Mouse (Mus musculus) frontal cortex, postnatal 25 days (tissue): ENCODE measurements around the gene Dock10.

Source experiments
- DNase-seq, 2 experiments: peaks; one replicate each; pipeline ENCODE4 v3.0.0; 2022; ENCODE audit warnings: low spot score in 2 of 2

The Dock10 gene

DNA sequence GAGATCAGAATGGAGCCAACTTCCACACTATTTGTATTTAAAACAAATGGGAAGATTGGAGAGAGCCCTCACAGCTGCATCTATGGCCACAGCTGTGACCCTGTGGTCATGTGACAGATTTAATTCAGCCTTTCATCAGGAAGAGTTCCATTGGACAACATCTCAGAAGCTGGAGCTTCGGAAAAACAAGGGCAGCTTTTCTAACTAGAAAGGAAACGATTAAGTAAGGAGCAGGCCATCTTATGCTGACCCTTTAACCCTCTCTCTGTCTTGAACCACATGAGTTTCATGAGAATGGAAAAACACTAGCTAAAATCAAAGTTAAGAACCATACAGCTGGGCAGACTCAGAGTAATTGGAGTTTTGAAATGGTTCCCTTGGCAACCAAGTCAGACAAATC, 101.9 kb downstream of the Dock10 start:
- DNase-seq = no peak

DNA sequence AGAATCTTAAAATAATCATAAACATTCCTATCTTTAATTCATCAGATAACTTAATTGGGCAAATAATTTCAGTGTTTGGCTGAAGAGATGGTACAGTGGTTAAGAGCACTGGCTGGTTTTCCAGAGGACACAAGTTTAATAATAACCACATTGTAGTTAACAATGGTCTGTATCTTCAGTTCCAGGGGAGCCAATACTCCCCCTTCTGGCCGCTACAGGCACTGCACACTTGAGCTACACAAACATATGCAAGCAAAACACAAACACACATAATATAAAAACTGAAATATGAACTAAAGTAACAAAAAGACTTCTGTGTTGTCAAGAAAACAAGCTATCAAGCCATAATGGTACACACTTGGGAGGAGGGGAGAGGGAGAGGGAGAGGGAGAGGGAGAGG, 102.5 kb downstream of the Dock10 start:
- no peak for DNase-seq

DNA sequence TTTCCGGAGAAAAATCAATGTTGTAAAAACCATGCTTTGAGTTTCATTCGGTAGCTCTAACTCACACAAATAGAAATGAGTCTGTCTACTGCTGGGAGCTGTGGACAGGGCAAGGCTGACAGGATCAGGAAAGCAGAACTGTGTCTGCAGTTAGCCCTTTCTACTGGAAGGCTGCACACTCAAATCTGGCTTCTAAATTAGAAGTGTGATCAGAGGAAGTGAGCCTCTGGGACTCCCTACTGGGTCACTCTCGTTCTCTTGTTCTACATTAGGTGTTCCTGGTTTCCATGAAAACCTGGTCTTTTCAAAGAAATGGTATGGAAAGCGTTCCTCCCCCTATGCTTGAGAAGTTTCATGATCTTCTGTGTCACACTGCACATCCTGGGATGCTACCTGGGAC, 103.1 kb downstream of the Dock10 start:
- DNase-seq = no peak

DNA sequence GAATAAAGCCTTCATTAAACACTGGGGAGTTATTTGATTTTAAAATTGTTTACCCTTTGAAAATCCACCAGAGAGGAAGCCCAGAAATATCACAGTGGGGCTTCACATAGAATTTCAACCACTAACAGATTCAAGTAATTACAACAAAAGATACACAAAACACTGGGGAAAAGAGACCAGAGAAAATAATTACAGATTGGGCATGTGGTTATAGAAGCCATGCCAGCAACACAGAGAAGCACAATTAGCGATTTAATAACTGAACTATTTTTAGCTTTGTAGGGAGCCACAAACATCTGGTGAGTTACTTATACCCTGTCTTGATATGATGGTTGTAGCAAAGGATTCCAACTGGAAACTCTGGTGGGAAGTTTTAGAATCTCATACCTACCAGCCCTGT, 104.2 kb downstream of the Dock10 start:
- DNase-seq = no peak

DNA sequence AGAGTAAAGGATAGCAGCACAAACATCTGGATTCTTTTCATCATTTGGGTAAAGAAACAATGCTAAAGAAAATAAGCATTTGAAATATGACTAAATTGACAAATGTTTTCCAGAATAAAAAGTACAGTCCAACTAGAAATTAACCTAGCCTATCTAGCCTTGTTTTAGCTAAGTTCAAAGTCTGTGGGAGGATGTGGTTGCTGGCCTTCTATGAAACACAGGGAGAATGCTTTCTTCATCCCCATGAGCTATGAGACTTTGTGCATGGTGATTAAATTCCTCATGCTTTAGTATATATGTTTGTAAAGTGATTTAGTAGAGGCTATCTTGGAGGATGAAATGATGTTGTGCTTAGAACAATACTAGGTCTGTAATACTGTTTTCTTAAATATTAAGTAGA, 105.5 kb downstream of the Dock10 start:
- no peak for DNase-seq

DNA sequence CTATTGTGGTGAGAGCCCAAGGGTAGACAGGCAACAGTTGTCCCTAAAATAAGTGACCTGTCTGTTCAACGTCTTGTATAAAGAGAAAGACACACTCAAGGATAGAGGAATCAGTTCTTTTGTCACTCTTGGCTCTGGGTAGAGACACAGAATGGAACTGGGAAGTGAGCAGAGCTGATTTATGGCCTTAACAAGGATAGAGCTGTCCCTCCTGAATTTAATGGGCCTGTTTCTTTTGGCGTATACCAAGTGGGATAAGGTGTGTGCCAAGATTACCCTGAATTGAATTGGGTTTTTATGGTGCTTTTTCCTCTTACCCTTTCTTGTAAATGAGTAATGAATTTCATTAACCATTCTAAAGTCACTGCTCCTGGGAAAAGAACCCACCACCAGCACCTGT, 106.2 kb downstream of the Dock10 start:
- no peak for DNase-seq

DNA sequence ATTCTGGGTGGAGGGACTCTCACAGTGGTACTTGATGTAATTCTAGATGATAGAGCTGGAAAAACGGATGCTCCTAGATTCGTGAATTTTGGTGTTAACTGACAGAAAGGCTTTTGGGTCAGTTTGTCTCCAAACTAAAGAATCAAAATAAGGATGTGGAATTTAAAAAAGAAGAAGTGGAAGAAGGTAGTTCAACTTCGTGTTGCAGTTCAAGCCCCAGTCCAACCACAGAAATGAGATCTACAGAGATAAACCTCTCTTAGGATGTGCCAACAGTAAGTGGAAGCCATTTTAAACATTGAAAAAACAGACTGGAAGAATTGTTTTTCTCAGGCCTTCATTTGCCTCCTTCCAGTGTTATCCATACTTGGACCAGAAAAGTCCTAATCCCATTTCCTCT, 111.7 kb downstream of the Dock10 start:
- no peak for DNase-seq

DNA sequence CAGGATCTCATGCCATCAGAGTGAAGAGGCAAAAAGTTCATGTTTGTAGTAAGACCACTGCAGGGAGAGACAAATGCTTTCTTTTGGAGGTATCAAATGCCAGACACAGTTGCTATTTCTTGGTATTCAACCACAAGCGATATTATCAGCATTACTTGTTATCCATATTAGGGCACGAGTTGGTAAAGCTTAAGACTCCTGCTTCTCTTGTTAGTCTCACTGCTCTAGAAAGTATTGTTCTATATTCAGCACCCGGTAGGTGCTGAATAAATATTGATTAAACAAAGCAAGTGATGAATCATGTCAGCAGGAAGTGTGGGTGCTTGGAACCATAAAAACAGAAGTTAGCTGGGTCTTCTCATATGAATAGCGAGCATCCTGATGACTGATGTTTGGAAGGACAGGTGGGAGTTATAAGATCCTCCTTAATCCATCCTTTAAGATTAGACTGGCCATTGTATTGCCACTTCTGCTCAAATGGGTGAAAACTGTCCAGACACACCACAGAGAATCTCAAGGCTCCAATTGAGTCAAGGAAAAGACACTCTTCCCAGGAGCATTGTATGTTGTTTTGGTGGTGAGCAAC, 114.4 kb downstream of the Dock10 start:
- DNase-seq = no peak

DNA sequence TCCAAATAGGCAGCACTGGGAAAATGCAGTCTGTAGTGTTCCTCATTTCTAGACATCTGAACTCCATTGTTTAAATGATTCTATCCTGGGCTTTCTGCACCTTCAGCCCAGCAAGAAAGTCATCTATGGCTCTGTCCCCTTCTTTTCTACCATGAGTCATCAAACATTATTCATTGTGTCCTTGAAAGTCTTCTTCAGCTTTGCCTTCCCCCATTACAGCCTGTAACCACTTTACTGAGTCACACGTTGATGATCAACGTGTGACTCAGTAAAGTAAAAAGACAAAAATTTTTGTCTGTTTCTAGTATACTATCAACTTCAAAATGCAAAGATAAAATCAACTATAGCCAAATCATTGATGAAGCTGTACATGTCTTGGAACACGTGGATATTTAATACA, 116.5 kb downstream of the Dock10 start:
- DNase-seq = no peak

DNA sequence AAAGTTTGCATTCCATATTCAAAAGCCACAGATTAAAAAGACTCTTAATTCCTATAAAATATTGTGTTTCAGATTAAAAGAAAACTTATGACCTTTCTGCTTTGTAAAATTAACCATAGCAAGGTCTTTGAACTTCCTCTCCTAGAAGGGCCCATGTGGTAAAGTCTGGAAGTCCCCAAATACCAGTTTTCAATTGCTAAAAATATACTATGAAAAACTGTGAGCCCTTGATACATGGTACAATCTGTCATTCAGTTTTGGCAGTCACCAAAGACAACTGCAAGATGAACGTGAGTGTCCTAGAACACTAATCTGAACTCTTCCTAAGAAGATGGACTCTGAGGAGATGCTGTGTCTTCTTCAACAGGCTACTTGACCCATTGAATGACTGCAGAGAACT, 117.0 kb downstream of the Dock10 start:
- DNase-seq = no peak

DNA sequence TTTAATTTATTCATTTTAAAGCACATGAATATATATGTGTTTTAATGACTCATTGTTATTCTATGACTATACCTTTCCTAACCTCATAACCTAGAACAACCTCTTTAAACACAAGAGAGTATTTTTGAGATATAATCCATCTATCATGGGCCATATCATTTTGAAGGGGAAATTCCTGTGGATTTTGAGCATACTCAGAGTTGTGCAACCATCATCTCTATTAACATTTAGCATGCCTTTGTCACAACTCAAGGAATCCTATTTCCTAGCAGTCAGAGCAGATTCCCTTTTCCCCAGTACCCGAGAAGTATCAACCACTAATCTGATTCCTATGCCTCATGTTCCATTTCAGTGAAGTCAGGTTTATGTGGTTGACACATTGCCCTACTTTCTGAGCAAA, 118.8 kb downstream of the Dock10 start:
- no peak for DNase-seq

DNA sequence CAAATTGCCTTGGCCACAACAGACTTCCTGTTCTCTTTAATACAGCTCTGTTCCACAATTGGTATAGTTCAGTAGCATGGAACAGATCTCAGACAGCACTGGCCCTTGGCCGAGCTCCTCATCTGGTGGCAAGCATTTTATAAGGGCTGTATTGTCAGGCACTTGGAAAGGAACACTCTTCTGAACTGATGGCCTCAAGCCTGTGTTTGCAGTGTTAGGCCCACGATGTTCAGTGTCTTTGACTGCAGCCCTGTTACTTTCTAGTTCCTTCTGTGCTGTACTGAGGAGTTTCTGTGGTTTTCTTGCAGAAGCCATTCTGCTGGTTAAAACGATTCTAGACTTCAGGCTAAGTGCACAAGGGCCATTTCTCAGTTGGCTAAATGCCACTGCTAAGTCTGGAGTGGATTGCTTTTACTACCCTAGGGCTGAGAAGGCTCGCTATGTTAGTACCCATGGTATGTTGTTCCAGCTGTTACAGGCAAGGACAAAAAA, 121.1 kb downstream of the Dock10 start:
- no peak for DNase-seq

DNA sequence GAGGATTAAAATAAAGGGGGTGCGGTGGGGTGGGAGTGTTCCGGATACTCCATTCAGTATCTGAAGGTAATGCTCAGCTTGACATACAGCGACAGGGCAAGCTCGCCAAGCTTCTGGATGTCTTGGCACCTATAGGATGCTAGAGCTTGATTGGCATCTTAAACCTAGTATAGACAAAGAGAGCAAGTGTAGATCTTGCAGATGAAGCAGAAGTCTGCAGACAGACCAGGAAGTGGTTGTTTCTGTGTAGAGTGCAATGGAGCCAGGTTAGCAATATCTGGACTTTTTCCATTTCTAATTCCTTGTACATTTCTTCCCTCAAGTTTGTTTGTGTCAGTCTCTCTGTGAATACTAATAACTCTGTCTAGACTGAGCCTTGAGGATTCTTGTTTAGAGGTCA, 122.5 kb downstream of the Dock10 start:
- DNase-seq = no peak

DNA sequence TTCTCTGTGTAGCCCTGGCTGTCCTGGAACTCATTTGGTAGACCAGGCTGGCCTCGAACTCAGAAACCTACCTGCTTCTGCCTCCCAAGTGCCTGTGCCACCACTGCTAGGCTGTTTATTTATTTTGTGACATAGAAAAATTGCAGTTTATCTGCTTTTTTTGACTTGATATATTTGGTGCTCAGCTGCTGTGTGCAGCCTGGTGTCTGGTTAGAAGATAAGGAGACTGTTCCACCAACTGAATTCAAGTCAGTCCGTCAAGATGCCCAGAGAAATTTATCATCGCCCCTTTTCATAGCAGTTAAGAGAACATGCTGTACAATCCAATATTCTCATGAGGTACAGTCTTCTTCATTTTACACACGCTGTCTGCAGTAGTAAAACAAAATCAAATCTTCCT, 124.8 kb downstream of the Dock10 start:
- no peak for DNase-seq

DNA sequence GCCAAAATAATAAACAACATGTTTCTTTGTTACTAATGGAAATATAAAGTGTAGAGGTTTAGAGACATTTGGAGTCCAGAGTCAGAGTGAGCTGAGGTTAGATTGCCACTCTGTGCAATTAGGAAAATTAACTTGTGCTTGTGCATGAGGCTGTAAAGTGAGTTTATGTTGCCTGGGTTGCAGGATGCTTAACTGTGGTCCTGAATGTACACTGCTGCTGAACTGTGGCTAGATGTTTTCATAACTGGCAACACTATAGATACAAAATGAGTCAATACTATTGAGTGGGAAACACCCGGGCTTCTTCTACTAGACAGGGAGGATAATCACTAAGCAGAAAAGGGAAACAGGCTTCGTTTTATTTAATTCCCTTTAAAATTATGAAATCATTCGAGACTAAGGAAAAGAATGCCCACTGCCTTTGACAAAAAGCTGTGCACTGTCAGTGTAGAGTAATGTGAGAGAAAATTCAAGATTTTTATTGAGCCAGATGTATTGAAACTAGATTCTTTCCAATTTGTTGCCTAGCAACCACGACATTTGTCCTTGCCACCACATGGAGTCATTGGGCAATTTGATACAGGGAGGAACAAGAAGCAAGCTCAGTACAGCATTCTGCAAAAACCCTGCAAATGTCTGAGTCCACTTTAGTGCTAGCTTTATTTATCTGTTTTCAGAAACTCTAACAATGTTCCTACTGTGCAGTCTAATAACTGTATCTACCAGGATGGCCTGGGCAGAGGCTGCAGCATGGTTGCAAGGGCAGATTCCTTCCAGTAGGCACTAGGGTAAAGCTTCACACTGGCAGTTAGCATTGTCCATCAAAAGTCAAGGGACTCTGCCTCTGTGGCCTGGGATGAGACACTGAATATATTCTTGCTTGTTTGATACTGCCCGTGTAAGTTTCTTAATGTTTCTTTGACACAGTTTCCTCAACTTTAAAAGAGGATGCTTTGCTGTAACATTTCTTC, 127.9 kb downstream of the Dock10 start:
- DNase-seq = no peak

DNA sequence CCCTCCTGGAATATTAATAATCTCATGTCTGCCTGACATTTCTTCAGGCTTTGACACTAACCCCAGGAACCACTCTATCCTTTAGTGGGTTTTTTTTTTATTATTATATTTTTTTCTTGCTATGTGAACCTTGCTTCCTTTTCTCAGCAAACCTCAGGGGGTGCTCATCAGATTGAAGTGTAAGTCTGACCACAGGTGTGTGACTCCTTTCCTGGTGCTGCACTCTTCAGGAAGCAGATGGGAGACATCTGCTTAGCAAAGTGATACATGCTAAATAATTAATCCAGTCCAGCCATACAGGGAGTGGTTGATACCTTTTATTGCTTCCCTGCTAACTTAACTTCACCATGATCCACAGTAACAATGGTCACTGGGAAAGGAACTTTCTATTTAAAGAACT, 130.3 kb downstream of the Dock10 start:
- DNase-seq = no peak

DNA sequence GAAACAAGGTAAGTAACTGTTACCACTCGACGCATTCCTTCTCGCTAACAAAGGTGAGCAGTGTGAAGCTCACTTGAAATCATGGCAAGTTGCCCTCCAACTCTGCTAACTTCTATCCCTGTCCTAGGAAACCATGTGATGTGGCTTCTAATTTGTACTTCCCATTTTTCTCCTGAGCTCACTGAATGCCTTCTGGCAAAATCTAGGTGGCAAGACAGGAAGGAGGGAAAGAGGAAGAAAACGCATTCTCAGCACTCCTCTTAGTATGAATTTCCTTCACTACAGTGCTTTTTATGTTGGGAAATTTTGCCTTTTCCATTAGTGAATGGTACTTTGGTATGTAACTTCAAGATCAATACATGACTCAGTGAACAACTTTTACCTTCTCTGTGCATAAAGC, 131.5 kb downstream of the Dock10 start:
- no peak for DNase-seq

DNA sequence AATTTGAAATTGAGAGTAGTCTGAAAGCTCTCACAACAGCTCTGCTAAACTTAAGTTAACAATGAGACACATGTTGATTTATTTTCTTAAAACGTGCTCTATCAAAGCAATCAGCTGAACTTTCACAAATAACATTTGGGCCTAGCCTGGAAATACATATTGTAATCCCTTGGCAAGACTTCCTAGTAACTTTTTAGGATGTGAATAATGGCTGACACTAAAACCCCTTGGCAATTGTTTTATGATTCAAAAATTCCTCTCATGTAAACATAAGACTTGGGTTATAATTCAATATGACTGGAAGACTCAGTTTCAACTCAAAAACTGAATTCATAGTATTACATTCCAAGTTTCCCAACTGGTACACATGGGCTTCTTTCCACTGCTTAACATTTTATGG, 133.0 kb downstream of the Dock10 start:
- no peak for DNase-seq

DNA sequence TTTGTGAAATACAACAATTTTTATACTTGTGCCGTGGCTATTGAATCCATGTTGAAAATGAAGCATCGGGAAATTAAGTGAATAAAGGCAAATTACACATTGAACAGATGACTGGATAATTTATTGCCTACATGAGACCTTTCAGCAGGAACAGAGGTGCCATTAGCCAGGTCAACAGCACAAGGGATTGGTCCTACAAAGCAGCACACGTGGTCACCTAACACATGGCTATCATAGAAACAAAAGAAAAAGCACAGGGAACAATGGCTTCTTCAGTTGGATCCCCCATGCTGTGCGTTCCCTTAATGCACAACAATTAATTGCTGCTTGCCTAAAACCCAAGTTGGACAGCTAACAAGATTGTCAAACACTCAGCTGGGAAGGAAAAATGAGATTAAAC, 133.8 kb downstream of the Dock10 start:
- no peak for DNase-seq

DNA sequence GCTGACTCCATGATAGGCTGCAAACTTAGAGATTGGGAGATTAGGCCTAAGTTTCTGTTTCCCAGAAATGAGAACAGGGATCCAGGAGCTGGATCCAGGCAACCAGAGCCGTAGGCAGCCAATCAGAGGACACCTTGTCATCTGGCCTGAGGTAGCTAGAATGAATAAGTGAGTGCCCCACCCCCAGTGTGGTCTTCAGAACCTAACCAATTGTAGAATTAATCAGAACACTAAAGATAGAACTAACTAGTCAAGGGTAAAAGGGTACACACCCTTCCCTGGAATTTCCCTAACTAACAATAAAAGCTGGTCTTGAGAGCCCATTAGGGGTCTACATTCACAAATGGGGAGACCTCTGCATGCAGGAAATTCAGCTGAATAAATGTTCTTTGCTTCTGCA, 135.7 kb downstream of the Dock10 start:
- DNase-seq = no peak

DNA sequence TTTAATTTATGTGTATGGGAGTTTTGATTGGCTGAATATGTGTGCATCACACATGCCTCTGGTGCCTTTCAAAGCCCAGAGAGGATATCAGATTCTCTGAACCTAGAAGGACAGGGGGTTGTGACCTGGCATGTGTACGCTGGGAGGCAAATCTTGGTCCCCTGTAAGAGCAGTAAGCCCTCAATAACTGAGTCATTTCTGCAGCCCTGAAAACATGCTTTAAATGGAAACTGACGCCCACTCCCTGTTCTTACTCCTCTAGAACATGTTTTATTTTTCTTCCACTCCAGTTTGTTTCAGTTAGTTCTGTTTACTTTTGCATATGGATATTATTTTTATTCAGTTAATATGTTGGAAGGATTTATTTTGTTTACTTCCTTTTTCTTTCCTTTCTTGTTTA, 139.2 kb downstream of the Dock10 start:
- no peak for DNase-seq

DNA sequence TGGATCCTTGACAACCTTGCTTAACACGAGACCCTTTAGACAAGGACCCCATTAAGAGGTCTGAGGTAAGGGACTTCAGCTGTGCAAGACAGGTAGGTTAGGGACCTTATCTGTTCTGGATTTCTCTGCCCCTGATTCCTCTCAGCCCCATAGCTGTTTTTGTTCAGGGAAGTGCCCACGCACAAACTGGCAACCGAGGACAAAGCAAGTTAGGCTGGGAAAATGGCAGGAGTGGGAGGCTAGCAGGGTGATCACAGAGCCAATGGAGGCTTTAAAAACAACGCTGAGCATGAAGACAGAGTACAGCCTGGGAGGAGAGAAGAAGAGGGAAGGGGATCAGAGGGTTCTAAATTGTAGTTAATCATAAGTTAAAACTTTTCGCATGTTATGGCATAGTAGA, 141.7 kb downstream of the Dock10 start:
- no peak for DNase-seq

DNA sequence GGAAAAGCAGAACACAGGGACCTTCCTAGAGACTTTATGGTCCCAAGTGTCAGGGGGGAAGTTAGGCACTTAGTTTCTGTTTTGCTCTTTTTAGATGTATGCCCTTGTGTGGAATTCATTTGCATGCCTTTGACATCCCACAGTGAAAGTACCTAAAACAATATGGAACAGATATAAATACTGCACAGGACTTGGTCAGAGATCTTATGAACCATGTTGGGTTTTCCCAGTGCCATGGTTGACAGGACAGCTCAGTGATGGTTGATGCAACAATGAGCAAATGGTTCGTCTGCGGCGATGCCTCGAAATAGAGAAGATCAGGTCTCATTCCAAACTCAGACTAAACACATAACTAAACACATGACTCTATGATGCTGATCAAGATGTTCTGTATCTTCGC, 143.6 kb downstream of the Dock10 start:
- DNase-seq = no peak
